7 mouse cellular contexts compared by ENCODE assay signal in the genomic region with DNA sequence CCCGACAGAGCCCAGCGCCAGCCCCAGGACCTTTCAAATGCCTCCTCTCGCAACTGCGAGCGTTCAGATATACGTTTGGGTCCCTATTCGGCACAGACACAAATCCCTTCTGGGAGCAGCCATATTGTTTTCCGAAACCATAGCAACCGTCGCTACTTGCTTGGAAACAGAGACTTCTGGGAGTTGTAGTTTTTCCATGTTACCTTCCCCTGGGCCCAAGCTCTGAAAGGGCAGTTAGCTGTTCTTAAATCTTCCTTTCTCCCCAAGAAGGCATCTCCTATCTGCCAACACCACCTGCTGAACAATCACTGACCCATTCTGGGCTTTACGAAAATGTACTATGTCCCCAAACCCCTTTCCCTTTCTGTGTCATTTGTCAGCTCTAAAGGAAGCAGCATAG. TPM values are rescaled to one million over a fixed set of nuclear protein-coding genes. Genes with fewer than 3 reads are reported as not detected.
DNase-seq lines count a peak whose midpoint lies in the region; ATAC-seq lines count a peak whose summit lies in the region.

No protein-coding gene starts in this region.

- ATAC-seq in forebrain, embryonic 11.5 days (replicated peaks; ENCODE audit: low FRiP score): peak; percentile 67
- peak; percentile 61 to 63 for ATAC-seq in hematopoietic stem cell, adult 5-6 weeks (replicated peaks in 1 of 2; ENCODE audit: insufficient read depth in 1 of 2, low FRiP score in 2 of 2, low TSS enrichment in 1 of 2, low read depth in 1 of 2, poor library complexity in 2 of 2, severe bottlenecking in 2 of 2)
- 0 out of 2 replicates have a peak, but pooled peaks have one; percentile 14 for ATAC-seq in lung, embryonic 16.5 days (ENCODE audit: low read depth)

- H3K4me3 ChIP-seq in forebrain, embryonic 11.5 days (ENCODE audit: low read depth, low read length): peak overlapping the region; percentile 33
- H3K4me3 ChIP-seq in lung, embryonic 16.5 days (ENCODE audit: low read length): peak overlapping the region; percentile 49

- H3K27me3 ChIP-seq in forebrain, embryonic 11.5 days (ENCODE audit: control insufficient read depth, insufficient read depth, low read length): peaks cover 25% of the 10 kb centered on the region
- peaks cover 26% of the 10 kb centered on the region for H3K27me3 ChIP-seq in lung, embryonic 16.5 days (ENCODE audit: control insufficient read depth, insufficient read depth, low read depth, low read length)

- H3K27ac ChIP-seq in forebrain, embryonic 11.5 days (ENCODE audit: low read depth, low read length): no peak overlapping the region
- no peak overlapping the region for H3K27ac ChIP-seq in lung, embryonic 16.5 days (ENCODE audit: low read length)

- no peaks in the 10 kb centered on the region for H3K9me3 ChIP-seq in forebrain, embryonic 11.5 days (ENCODE audit: control insufficient read depth, low read length)
- no peaks in the 10 kb centered on the region for H3K9me3 ChIP-seq in lung, embryonic 16.5 days (ENCODE audit: control insufficient read depth, low read length)

- WGBS in forebrain, embryonic 11.5 days: 5% methylated on average over 11 of the region's 11 CpGs
- 5% methylated on average over 11 of the region's 11 CpGs for WGBS in lung, embryonic 16.5 days

- peak overlapping the region; percentile 81 for H3K4me2 ChIP-seq in forebrain, embryonic 11.5 days (ENCODE audit: low read depth, low read length, severe bottlenecking)
- H3K4me2 ChIP-seq in lung, embryonic 16.5 days (ENCODE audit: low read depth, low read length): peak overlapping the region; percentile 70

- H3K4me1 ChIP-seq in forebrain, embryonic 11.5 days (replicated peaks; ENCODE audit: control insufficient read depth, insufficient read depth, low read length): peaks cover 23% of the 10 kb centered on the region
- H3K4me1 ChIP-seq in lung, embryonic 16.5 days (replicated peaks; ENCODE audit: control insufficient read depth, insufficient read depth, low read length): peaks cover 48% of the 10 kb centered on the region

- no peak overlapping the region; the same call in 1 of the 2 replicates for H3K9ac ChIP-seq in forebrain, embryonic 11.5 days (ENCODE audit: low read length)
- H3K9ac ChIP-seq in lung, embryonic 16.5 days (ENCODE audit: low read length): peak overlapping the region; percentile 40; the same call in 1 of the 2 replicates

- DNase-seq in MEL-GATA-1-ER (ENCODE audit: extremely low read depth, low read depth): peak; percentile 78
- peak; percentile 79 for DNase-seq in c-Kit-positive CD71-positive TER-119-negative erythroid progenitor cells, embryonic 14.5 days (ENCODE audit: low read depth)
- DNase-seq in forebrain, embryonic 11.5 days (ENCODE audit: low spot score): peak; percentile 69
- DNase-seq in layer of hippocampus, adult 9-11 months: peak; percentile 77
- DNase-seq in retina, embryonic 14.5 days (ENCODE audit: low spot score): peak; percentile 87

- no peaks in the 10 kb centered on the region; the same call in 1 of the 2 replicates for H3K36me3 ChIP-seq in forebrain, embryonic 11.5 days (ENCODE audit: control insufficient read depth, insufficient read depth, low read length)
- peaks cover 4% of the 10 kb centered on the region for H3K36me3 ChIP-seq in lung, embryonic 16.5 days (ENCODE audit: control insufficient read depth, insufficient read depth, low read length)

RNA-seq across cellular contexts. Expression of a gene that starts 5.2 kb away (rescaled TPM):
- 12.3 and 13.7 TPM in 2 replicates for polyA plus RNA-seq in forebrain, embryonic 11.5 days (2014; fragmentation: Nextera tagmentation; extraction: Ambion mirVana)
- 15.4 and 17.4 TPM in 2 replicates for total RNA-seq in hematopoietic stem cell, adult 5-6 weeks (2017)
- polyA plus RNA-seq in lung, embryonic 16.5 days (2015; fragmentation: Nextera tagmentation; extraction: Ambion mirVana): 8.4 and 9.5 TPM in 2 replicates

RNA-seq across cellular contexts. Expression of a gene that starts 12.0 kb away (rescaled TPM):
- polyA plus RNA-seq in forebrain, embryonic 11.5 days (2014; fragmentation: Nextera tagmentation; extraction: Ambion mirVana): 92.2 and 93.0 TPM in 2 replicates
- 14.8 and 23.1 TPM in 2 replicates for total RNA-seq in hematopoietic stem cell, adult 5-6 weeks (2017)
- 61.0 TPM in 2 replicates for polyA plus RNA-seq in lung, embryonic 16.5 days (2015; fragmentation: Nextera tagmentation; extraction: Ambion mirVana)

RNA-seq across cellular contexts. Expression of a gene that starts 12.4 kb away (rescaled TPM):
- 9.3 and 10.3 TPM in 2 replicates for polyA plus RNA-seq in forebrain, embryonic 11.5 days (2014; fragmentation: Nextera tagmentation; extraction: Ambion mirVana)
- total RNA-seq in hematopoietic stem cell, adult 5-6 weeks (2017): 1.8 and 4.7 TPM in 2 replicates
- 6.5 and 8.8 TPM in 2 replicates for polyA plus RNA-seq in lung, embryonic 16.5 days (2015; fragmentation: Nextera tagmentation; extraction: Ambion mirVana)

RNA-seq across cellular contexts. Expression of a gene that starts 14.8 kb away (rescaled TPM):
- polyA plus RNA-seq in forebrain, embryonic 11.5 days (2014; fragmentation: Nextera tagmentation; extraction: Ambion mirVana): 122 and 132 TPM in 2 replicates
- 13.5 and 25.8 TPM in 2 replicates for total RNA-seq in hematopoietic stem cell, adult 5-6 weeks (2017)
- 57.9 and 63.5 TPM in 2 replicates for polyA plus RNA-seq in lung, embryonic 16.5 days (2015; fragmentation: Nextera tagmentation; extraction: Ambion mirVana)

RNA-seq across cellular contexts. Expression of a gene that starts 32.2 kb away (rescaled TPM):
- 30.6 and 31.4 TPM in 2 replicates for polyA plus RNA-seq in forebrain, embryonic 11.5 days (2014; fragmentation: Nextera tagmentation; extraction: Ambion mirVana)
- total RNA-seq in hematopoietic stem cell, adult 5-6 weeks (2017): 5.0 and 8.6 TPM in 2 replicates
- polyA plus RNA-seq in lung, embryonic 16.5 days (2015; fragmentation: Nextera tagmentation; extraction: Ambion mirVana): 29.0 and 29.7 TPM in 2 replicates

Comparison
In these comparisons a context has a peak if more than half of its experiments do, and no peak if none do; other contexts are left out.
1. ATAC-seq: peak in every context shown above with its lines; median percentile 67 in forebrain, embryonic 11.5 days; 62 in hematopoietic stem cell, adult 5-6 weeks; 14 in lung, embryonic 16.5 days.